Mouse (Mus musculus): ENCODE results near the gene Gipr.

Gipr gene

GRCm38 (mm10) chr7:19165656-19166423 lies at the start of gene Gipr:
Gipr (minus strand) TSS chr7:19166127.
- DNase-seq (ENCODE audit: low spot score), result no peak

- no peak for DNase-seq (ENCODE audit: low spot score)
These were observed 49.0 kb upstream of the Gipr start for GRCm38 (mm10) chr7:19214940-19215339.

- no peak for DNase-seq (ENCODE audit: low spot score)
These were observed 48.4 kb upstream of the Gipr start for GRCm38 (mm10) chr7:19214369-19214768.

GRCm38 (mm10) chr7:19213385-19213784 lies 47.5 kb upstream of the Gipr start:
- DNase-seq (ENCODE audit: low spot score), result no peak

GRCm38 (mm10) chr7:19211996-19212755 lies 46.2 kb upstream of the Gipr start, which contains the start of gene Gpr4:
Gpr4 (plus strand) TSS chr7:19212538.
- no peak for DNase-seq (ENCODE audit: low spot score)

- no peak for DNase-seq (ENCODE audit: low spot score)
These were observed 45.2 kb upstream of the Gipr start for GRCm38 (mm10) chr7:19211041-19211675.

- DNase-seq (ENCODE audit: low spot score), result no peak
These were observed 44.1 kb upstream of the Gipr start for GRCm38 (mm10) chr7:19210010-19210409.

GRCm38 (mm10) chr7:19209494-19209893 lies 43.6 kb upstream of the Gipr start:
- DNase-seq (ENCODE audit: low spot score), result no peak

GRCm38 (mm10) chr7:19208944-19209472 lies 43.1 kb upstream of the Gipr start:
- DNase-seq (ENCODE audit: low spot score), result no peak

GRCm38 (mm10) chr7:19208201-19208910 lies 42.4 kb upstream of the Gipr start:
- DNase-seq (ENCODE audit: low spot score), result no peak

- no peak for DNase-seq (ENCODE audit: low spot score)
These were observed 36.3 kb upstream of the Gipr start for GRCm38 (mm10) chr7:19202065-19202850.

GRCm38 (mm10) chr7:19201660-19202059 lies 35.7 kb upstream of the Gipr start:
- DNase-seq (ENCODE audit: low spot score), result no peak

GRCm38 (mm10) chr7:19197985-19198384 lies 32.1 kb upstream of the Gipr start:
- no peak for DNase-seq (ENCODE audit: low spot score)

- no peak for DNase-seq (ENCODE audit: low spot score)
These were observed 30.7 kb upstream of the Gipr start for GRCm38 (mm10) chr7:19196676-19197075.

- DNase-seq (ENCODE audit: low spot score), result no peak
These were observed 28.7 kb upstream of the Gipr start for GRCm38 (mm10) chr7:19194676-19195075.

- DNase-seq (ENCODE audit: low spot score), result no peak
These were observed 18.8 kb upstream of the Gipr start for GRCm38 (mm10) chr7:19184758-19185157.

GRCm38 (mm10) chr7:19184250-19184649 lies 18.3 kb upstream of the Gipr start:
- no peak for DNase-seq (ENCODE audit: low spot score)

GRCm38 (mm10) chr7:19180862-19181429 lies 15.0 kb upstream of the Gipr start:
- DNase-seq (ENCODE audit: low spot score), result peak; percentile 27

- DNase-seq (ENCODE audit: low spot score), result no peak
These were observed 14.0 kb upstream of the Gipr start for GRCm38 (mm10) chr7:19179936-19180335.

GRCm38 (mm10) chr7:19179173-19179572 lies 13.2 kb upstream of the Gipr start:
- peak; percentile 50 for DNase-seq (ENCODE audit: low spot score)

All from ovary, adult 18-20 months (tissue).